Mouse (Mus musculus) lung, postnatal 0 days (tissue): ENCODE data around the gene Tmem217.

Experiments used
- CTCF ChIP-seq: IDR thresholded peaks from 2 replicates; pipeline ENCODE4 v1.5.1; 2016; ENCODE audit warnings: antibody characterized with exemption, mild to moderate bottlenecking
- EP300 ChIP-seq: IDR thresholded peaks from 2 replicates; pipeline ENCODE4 v1.6.1; 2016; ENCODE audit warnings: antibody characterized with exemption, mild to moderate bottlenecking, control low read depth

DNA sequence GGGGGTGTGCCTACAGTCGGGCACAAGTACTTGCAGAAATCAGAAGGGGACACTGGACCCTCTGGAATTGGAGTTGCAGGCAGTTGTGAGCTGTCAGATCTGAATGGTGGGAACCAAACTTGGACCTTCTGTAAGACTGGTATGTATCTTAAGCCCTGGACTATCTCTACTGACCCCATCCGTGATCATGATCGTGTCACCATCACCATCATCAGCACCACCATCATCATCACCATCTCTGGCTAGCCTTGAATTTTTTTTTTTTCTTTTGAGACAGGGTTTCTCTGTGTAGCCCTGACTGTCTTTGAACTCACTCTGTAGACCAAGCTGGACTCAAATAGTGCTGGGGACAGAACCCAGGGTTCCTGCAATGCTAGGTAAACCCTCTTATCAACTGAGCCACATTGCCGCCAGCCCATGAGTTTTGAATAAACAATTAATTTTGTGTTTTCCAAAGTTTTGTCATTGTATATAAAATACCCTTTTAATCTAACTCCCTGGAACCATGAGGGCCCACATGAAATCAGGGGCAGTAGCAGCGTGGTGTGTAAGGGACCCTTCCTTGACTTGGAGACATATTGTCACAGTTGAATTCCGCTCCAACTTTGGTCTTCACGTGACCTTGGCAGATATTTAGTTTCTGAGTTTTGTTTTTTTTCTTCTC lies 50.0 kb downstream of the Tmem217 start:
- TF ChIP-seq EP300 (no peak), CTCF (no peak)
